Mouse (Mus musculus) E14TG2a.4 (cell line): Measurements from ENCODE around the gene Sf3b6.

Experiments used
- CTCF ChIP-seq: conservative IDR thresholded peaks from 2 replicates; pipeline ENCODE4 v1.5.1; 2014; ENCODE audit warnings: low read length
- POU5F1 ChIP-seq: IDR thresholded peaks from 2 replicates; pipeline ENCODE4 v1.6.1; 2014; ENCODE audit warnings: low read length, borderline replicate concordance

DNA sequence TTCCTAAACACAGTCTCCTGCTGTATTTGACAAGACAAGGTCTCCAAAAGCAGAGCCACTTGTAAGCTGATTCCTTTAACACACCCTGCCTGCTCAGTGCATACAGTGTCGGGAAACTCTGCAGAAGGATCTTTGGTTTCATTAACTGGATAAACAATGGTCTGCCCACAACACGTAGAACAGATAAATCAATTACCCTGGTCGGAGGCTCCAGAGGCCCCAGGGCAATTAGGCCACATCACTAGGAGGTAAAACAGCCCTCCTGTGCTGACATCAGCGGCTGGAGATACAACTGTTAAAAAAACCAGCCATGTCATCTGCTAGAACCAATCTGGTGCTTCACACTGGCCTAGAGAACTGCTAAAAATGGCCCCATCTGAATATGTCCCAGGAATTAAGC is 19.6 kb downstream of the Sf3b6 start:
- TF ChIP-seq CTCF (no peak), POU5F1 (no peak)
